Mouse (Mus musculus) inflammation-experienced regulatory T-cells, adult 6 months (primary cell): ENCODE results near the gene Tead2. TPM values are rescaled to one million over a fixed set of nuclear protein-coding genes. Genes with fewer than 3 reads are reported as not detected.
"Not testable (repeated sequence)": the region's sequence is repeated elsewhere in the genome, so short reads cannot be mapped to it uniquely, and the experiment has no call there.

ENCODE experiments used
- ATAC-seq: one replicate; pipeline ENCODE4 v1.8.0; 2017
- polyA plus RNA-seq, 3 experiments: library from polyadenylated mRNA; unstranded; fragments of 100-300 nt; shearing (Covaris generic); gene quantifications; one replicate each; pipeline ENCODE4 v1.2.1; 2017

Tead2 gene
- 1 to 10 TPM; 2.0 to 4.2 (median 3.2) TPM for polyA plus RNA-seq

- ATAC-seq = no peak
These were observed at the start of gene Tead2 for GRCm38 (mm10) chr7:45215673-45216441. Gene Tead2 (plus strand): TSS chr7:45215753.

GRCm38 (mm10) chr7:45166950-45167401 lies 48.6 kb upstream of the Tead2 start:
- ATAC-seq = no peak

- no peak for ATAC-seq
These were observed 47.6 kb upstream of the Tead2 start for GRCm38 (mm10) chr7:45167761-45168445.

- ATAC-seq = no peak
These were observed 46.9 kb upstream of the Tead2 start for GRCm38 (mm10) chr7:45168656-45169055.

- ATAC-seq = no peak
These were observed 46.1 kb upstream of the Tead2 start for GRCm38 (mm10) chr7:45169495-45169894.

GRCm38 (mm10) chr7:45172974-45173373 lies 42.6 kb upstream of the Tead2 start:
- no peak for ATAC-seq

GRCm38 (mm10) chr7:45173772-45174171 lies 41.8 kb upstream of the Tead2 start:
- not testable (repeated sequence) for ATAC-seq

- ATAC-seq = no peak
These were observed 40.8 kb upstream of the Tead2 start for GRCm38 (mm10) chr7:45174567-45175280.

- no peak for ATAC-seq
These were observed 40.2 kb upstream of the Tead2 start for GRCm38 (mm10) chr7:45175398-45175797.

- no peak for ATAC-seq
These were observed 39.6 kb upstream of the Tead2 start for GRCm38 (mm10) chr7:45175929-45176328.

- no peak for ATAC-seq
These were observed 39.2 kb upstream of the Tead2 start for GRCm38 (mm10) chr7:45176356-45176755.

- no peak for ATAC-seq
These were observed 37.0 kb upstream of the Tead2 start for GRCm38 (mm10) chr7:45178550-45178949.

- ATAC-seq = no peak
These were observed 36.1 kb upstream of the Tead2 start, which contains the start of gene Gfy for GRCm38 (mm10) chr7:45179469-45179868. Gene Gfy (minus strand): TSS chr7:45179569.

- no peak for ATAC-seq
These were observed 34.6 kb upstream of the Tead2 start, which contains the start of gene Pth2 for GRCm38 (mm10) chr7:45180896-45181477. Gene Pth2 (plus strand): TSS chr7:45180995.

- ATAC-seq = no peak
These were observed 34.0 kb upstream of the Tead2 start for GRCm38 (mm10) chr7:45181540-45181939.

- peak; percentile 94 for ATAC-seq
These were observed 33.4 kb upstream of the Tead2 start for GRCm38 (mm10) chr7:45182199-45182601.

- ATAC-seq = no peak
These were observed 32.9 kb upstream of the Tead2 start for GRCm38 (mm10) chr7:45182606-45183005.

GRCm38 (mm10) chr7:45183672-45184071 lies 31.9 kb upstream of the Tead2 start:
- ATAC-seq = no peak

- ATAC-seq = no peak
These were observed 29.6 kb upstream of the Tead2 start for GRCm38 (mm10) chr7:45185921-45186320.

- no peak for ATAC-seq
These were observed 26.0 kb upstream of the Tead2 start for GRCm38 (mm10) chr7:45189600-45189999.

- no peak for ATAC-seq
These were observed 25.4 kb upstream of the Tead2 start for GRCm38 (mm10) chr7:45190186-45190585.

- ATAC-seq = no peak
These were observed 24.4 kb upstream of the Tead2 start for GRCm38 (mm10) chr7:45191161-45191560.
